Mouse (Mus musculus) liver, postnatal 0 days (tissue): Measurements from ENCODE around the gene Dab1. TPM values are rescaled to one million over a fixed set of nuclear protein-coding genes. Genes with fewer than 3 reads are reported as not detected.
A peak's percentile ranks its signal among the peaks of the same experiment; 100 is the strongest.

Experiments used
- ATAC-seq: fragments of 200-750 bp; cut with Nextera tagmentation; 2 replicates; pipeline ENCODE4 v1.8.0; 2017; ENCODE audit warnings: mild to moderate bottlenecking, moderate library complexity
- DNase-seq: peaks from one replicate; pipeline ENCODE4 v3.0.0-alpha.2; 2016
- H3K27ac ChIP-seq: fragments of 300-500 bp; sonication (generic); 2 replicates; pipeline ENCODE4 v1.5.1; 2014; ENCODE audit warnings: antibody characterized with exemption, moderate library complexity, mild to moderate bottlenecking, low read depth
- H3K27me3 ChIP-seq: fragments of 300-500 bp; sonication (generic); 2 replicates; pipeline ENCODE4 v1.6.1; 2014; ENCODE audit warnings: low read length, control low read depth, mixed read lengths; ENCODE audit not compliant: insufficient read depth
- H3K36me3 ChIP-seq: fragments of 300-500 bp; sonication (generic); replicated peaks from 2 replicates; pipeline ENCODE4 v1.6.1; 2014; ENCODE audit warnings: mild to moderate bottlenecking, control low read depth, low read length, moderate library complexity, mixed read lengths; ENCODE audit not compliant: insufficient read depth
- H3K4me1 ChIP-seq: fragments of 300-500 bp; sonication (generic); 2 replicates; pipeline ENCODE4 v1.6.1; 2014; ENCODE audit warnings: antibody characterized with exemption, mild to moderate bottlenecking, control low read depth; ENCODE audit not compliant: insufficient read depth
- H3K4me2 ChIP-seq: fragments of 300-500 bp; sonication (generic); 2 replicates; pipeline ENCODE4 v1.6.1; 2014; ENCODE audit warnings: low read depth, mild to moderate bottlenecking, low read length, moderate library complexity, mixed read lengths
- H3K4me3 ChIP-seq: fragments of 300-500 bp; sonication (generic); 2 replicates; pipeline ENCODE4 v1.5.1; 2014; ENCODE audit warnings: low read depth, low read length
- H3K9ac ChIP-seq: fragments of 300-500 bp; sonication (generic); replicated peaks from 2 replicates; pipeline ENCODE4 v1.6.1; 2014; ENCODE audit warnings: mild to moderate bottlenecking, moderate library complexity
- H3K9me3 ChIP-seq: fragments of 300-500 bp; sonication (generic); 2 replicates; pipeline ENCODE4 v1.6.1; 2016; ENCODE audit warnings: mild to moderate bottlenecking, control low read depth, low read length, mixed read lengths
- CTCF ChIP-seq: sonication (generic); IDR thresholded peaks from 2 replicates; pipeline ENCODE4 v1.5.1; 2016; ENCODE audit warnings: antibody characterized with exemption, low read depth
- EP300 ChIP-seq: IDR thresholded peaks from 2 replicates; pipeline ENCODE4 v1.6.1; 2016; ENCODE audit warnings: antibody characterized with exemption, low read depth, mild to moderate bottlenecking
- WGBS: fragments of 180-500 bp; shearing (Covaris S2); extraction: QIAGEN DNeasy Blood & Tissue Kit; methylation state at CpG from one replicate; pipeline ENCODE4 v1.1.7; 2014; ENCODE audit not compliant: insufficient replicate concordance; 5-methylcytosine and 5-hydroxymethylcytosine counted together
- polyA plus RNA-seq: library from polyadenylated mRNA; unstranded; fragments of >200 nt; fragmentation: Nextera tagmentation; extraction: Ambion mirVana; gene quantifications from 2 replicates; pipeline ENCODE4 v1.2.1, GENCODE M21; 2015

Dab1 gene
- polyA plus RNA-seq, 1 experiment from 2014 or later = 1.1 TPM

DNA sequence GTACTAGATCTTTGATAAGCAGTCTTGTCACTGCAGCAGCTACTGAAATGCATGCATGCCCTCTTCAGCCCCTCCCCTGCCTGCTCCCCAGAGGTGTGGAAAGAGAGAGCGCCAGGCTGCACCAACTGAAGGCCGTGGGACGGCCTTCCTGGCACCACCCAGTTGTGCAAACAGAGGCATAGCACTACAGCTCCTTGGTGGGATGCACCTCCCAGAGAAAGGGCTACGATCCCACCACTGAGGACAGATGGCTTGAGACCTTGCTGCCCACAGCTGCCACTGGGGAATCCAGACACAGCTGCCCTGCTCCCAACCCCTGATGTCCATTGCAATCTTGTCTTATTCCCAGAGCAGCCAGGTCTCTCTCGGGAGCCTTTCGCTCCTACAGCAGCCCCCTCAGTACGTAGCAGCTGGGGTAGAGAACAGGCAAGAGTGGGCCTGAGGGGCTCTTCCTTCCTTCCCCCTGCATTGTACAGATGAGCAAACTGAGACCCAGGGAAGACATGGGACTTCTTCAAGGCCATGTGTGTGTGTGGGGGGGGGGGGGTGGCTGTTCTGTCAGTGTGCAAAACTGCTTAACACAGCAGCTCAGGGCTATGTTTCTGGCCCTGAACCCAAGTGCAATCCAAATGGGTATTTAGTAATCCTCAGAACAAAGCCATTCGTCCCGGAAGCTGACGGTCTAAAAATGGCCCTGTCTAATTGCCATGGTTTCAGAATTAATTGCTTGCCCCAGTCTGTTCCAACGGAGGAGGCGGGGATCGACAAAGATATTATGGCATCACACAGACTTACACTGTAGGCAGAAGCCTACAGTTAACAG lies 1100.0 kb downstream of the Dab1 start:
- H3K4me2 ChIP-seq = no peak overlapping the region
- H3K36me3 ChIP-seq = no peaks in the 10 kb centered on the region
- WGBS = 66% methylated on average over 13 of the region's 13 CpGs
- ATAC-seq (no peak), DNase-seq (no peak)
- no peaks in the 10 kb centered on the region for H3K27me3 ChIP-seq
- no peak overlapping the region for H3K9ac ChIP-seq
- H3K4me3 ChIP-seq = no peak overlapping the region
- no peak overlapping the region for H3K27ac ChIP-seq
- H3K9me3 ChIP-seq = no peaks in the 10 kb centered on the region
- TF ChIP-seq EP300 (no peak), CTCF (no peak)
- H3K4me1 ChIP-seq = no peaks in the 10 kb centered on the region

DNA sequence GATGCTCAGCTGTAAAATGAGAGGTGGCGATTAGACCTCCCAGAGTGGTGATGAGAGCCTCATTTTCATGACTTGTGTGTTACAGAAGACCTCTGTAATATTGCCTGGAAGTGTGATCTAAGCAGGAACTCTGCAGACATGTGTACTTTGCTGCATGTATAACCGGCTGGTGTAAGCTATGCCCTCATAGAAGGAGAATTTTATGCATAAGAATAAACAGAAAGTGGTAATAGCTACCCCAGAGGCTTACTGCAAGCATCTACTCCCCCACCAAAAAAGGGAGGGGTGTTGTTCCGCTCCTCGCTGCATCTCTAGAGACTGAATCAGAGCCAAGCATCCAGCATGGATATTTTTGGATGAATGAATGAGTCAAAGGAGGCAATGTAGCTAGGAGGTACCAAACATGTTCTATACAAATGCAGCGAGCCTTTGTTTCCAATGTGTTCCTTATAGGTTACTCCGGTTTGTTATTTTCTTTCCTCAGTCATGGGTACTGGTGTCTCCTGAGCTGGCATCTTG lies 1104.4 kb downstream of the Dab1 start:
- TF ChIP-seq EP300 = no peak
- TF ChIP-seq CTCF = no peak

DNA sequence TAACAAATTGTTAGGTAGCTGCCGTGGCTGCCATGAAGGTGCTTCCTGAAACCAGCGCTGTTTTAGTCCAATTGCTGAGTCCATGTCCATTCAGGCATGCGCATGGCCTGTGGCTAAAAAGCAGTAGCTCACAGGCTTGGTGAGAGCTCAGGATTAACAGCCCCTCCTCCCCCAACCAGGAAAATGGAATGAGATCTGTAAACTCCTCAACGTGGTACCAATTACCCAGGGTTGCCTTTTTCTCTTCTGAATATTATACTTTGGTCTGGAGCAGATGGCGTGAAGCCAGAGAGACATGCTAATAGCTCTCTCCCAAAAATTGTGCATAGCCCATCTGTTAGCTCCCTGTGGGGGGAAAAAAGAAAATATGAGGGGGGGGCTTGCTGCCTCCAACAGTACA lies 1105.1 kb downstream of the Dab1 start:
- no peak overlapping the region for H3K4me3 ChIP-seq
- no peaks in the 10 kb centered on the region for H3K36me3 ChIP-seq
- no peaks in the 10 kb centered on the region for H3K27me3 ChIP-seq
- H3K9me3 ChIP-seq = no peaks in the 10 kb centered on the region
- no peaks in the 10 kb centered on the region for H3K4me1 ChIP-seq
- 73% methylated on average over 5 of the region's 5 CpGs for WGBS
- no peak for ATAC-seq
- DNase-seq = no peak
- no peak overlapping the region for H3K27ac ChIP-seq
- TF ChIP-seq CTCF (no peak), EP300 (no peak)
- H3K9ac ChIP-seq = no peak overlapping the region
- H3K4me2 ChIP-seq = no peak overlapping the region

More for the DNA sequence above, 1104.4 kb downstream of the Dab1 start:
- no peaks in the 10 kb centered on the region for H3K9me3 ChIP-seq
- H3K4me3 ChIP-seq = no peak overlapping the region
- H3K27me3 ChIP-seq = no peaks in the 10 kb centered on the region
- no peak overlapping the region for H3K9ac ChIP-seq
- H3K27ac ChIP-seq = no peak overlapping the region
- DNase-seq (no peak), ATAC-seq (no peak)
- no peak overlapping the region for H3K4me2 ChIP-seq
- H3K4me1 ChIP-seq = no peaks in the 10 kb centered on the region
- WGBS = 74% methylated on average over 6 of the region's 6 CpGs
- H3K36me3 ChIP-seq = no peaks in the 10 kb centered on the region

DNA sequence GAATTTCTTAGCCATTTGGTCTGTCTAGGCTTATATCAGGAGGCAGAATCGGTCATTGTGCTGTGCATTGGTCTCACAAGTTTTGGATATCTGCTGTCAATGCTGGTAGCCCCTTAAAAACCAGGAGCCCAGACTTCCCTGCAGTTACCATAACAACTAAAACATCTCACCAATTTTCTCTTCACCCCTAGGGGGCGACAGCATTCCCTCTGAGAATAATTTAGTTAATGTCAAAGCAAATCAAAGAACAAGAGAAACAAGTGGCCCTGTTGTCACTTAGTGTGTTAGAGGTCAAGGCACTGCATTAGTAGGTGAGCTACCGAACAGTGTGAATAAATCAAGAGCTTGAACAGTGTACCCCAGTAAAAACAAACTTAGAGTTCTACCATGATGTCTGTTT lies 1106.5 kb downstream of the Dab1 start:
- no peak overlapping the region for H3K27ac ChIP-seq
- no peak overlapping the region for H3K4me2 ChIP-seq
- TF ChIP-seq EP300 (no peak), CTCF (peak; percentile 64)
- H3K4me3 ChIP-seq = no peak overlapping the region
- H3K27me3 ChIP-seq = no peaks in the 10 kb centered on the region
- WGBS = 39% methylated on average over 3 of the region's 3 CpGs
- DNase-seq (peak; percentile 44), ATAC-seq (no peak)
- no peaks in the 10 kb centered on the region for H3K9me3 ChIP-seq
- H3K4me1 ChIP-seq = no peaks in the 10 kb centered on the region
- no peaks in the 10 kb centered on the region for H3K36me3 ChIP-seq
- no peak overlapping the region for H3K9ac ChIP-seq

DNA sequence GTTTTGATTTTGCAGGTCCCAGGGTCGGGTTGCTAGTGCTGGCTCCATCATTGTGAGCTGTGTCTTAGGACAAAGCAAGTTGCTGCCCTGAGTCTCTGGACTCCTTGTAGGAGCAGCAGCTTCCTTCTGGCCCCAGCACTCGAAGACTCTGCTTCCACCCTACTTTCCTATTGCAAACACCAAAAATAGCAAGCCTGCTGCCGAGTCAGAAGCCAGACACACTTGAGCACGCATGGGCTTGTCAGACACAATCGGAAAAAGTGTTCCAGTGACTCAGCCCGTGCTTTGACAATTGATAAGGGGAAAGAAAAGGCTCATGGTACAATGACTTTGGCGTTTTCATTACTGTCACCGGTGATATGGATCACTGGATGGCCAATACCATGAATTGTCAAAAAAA lies 1110.0 kb downstream of the Dab1 start:
- no peaks in the 10 kb centered on the region for H3K27me3 ChIP-seq
- H3K4me3 ChIP-seq = no peak overlapping the region
- no peak for TF ChIP-seq EP300
- TF ChIP-seq CTCF = no peak
- no peaks in the 10 kb centered on the region for H3K4me1 ChIP-seq
- H3K36me3 ChIP-seq = no peaks in the 10 kb centered on the region
- no peaks in the 10 kb centered on the region for H3K9me3 ChIP-seq
- WGBS = 50% methylated on average over 8 of the region's 8 CpGs
- no peak overlapping the region for H3K9ac ChIP-seq
- no peak overlapping the region for H3K27ac ChIP-seq
- H3K4me2 ChIP-seq = no peak overlapping the region
- no peak for ATAC-seq
- DNase-seq = no peak

DNA sequence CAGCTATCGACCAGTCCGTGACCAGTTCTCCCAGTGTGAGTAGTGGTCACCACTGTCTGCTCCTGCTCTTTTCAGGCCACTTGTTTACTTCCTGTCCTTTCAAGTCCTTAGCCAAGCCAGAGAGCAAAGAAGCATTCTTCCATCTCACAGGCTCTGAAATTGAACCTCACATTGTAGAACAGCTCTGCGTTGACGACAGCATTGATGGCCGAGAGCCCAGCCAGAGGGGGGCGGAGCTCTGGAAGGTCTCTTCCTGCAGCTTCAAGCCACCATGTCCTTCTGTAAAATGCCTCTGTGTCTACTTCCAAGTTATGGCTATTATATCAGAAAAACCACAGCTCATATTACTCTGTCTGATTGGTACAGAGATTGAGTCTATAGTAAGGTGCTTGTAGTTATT lies 1127.3 kb downstream of the Dab1 start:
- DNase-seq (no peak), ATAC-seq (no peak)
- H3K27ac ChIP-seq = no peak overlapping the region
- H3K9ac ChIP-seq = no peak overlapping the region
- H3K27me3 ChIP-seq = no peaks in the 10 kb centered on the region
- TF ChIP-seq EP300 = no peak
- TF ChIP-seq CTCF = no peak
- H3K9me3 ChIP-seq = no peaks in the 10 kb centered on the region
- no peaks in the 10 kb centered on the region for H3K36me3 ChIP-seq
- no peak overlapping the region for H3K4me2 ChIP-seq
- H3K4me3 ChIP-seq = no peak overlapping the region
- 53% methylated on average over 6 of the region's 6 CpGs for WGBS
- no peaks in the 10 kb centered on the region for H3K4me1 ChIP-seq
